Mouse (Mus musculus): Measurements from ENCODE around the gene Ern2.
A peak's percentile ranks its signal among the peaks of the same experiment; 100 is the strongest.

Ern2 gene

GRCm38 (mm10) chr7:122186043-122186442, at the start of gene Ern2:
Gene Ern2 (minus strand): TSS chr7:122186207.
- no peak for DNase-seq

- DNase-seq: no peak
Observed at GRCm38 (mm10) chr7:122230866-122231265, 44.9 kb upstream of the Ern2 start.

GRCm38 (mm10) chr7:122229916-122230315, 43.9 kb upstream of the Ern2 start:
- no peak for DNase-seq

- no peak for DNase-seq
Observed at GRCm38 (mm10) chr7:122229306-122229705, 43.3 kb upstream of the Ern2 start.

GRCm38 (mm10) chr7:122226744-122227143, 40.7 kb upstream of the Ern2 start:
- no peak for DNase-seq

GRCm38 (mm10) chr7:122226020-122226742, 40.2 kb upstream of the Ern2 start:
- DNase-seq: no peak

- DNase-seq: no peak
Observed at GRCm38 (mm10) chr7:122219315-122219801, 33.4 kb upstream of the Ern2 start, which contains the start of gene Chp2. Gene Chp2 (plus strand): TSS chr7:122219496.

GRCm38 (mm10) chr7:122208276-122209021, 22.4 kb upstream of the Ern2 start:
- no peak for DNase-seq

- no peak for DNase-seq
Observed at GRCm38 (mm10) chr7:122206121-122206520, 20.1 kb upstream of the Ern2 start.

GRCm38 (mm10) chr7:122203936-122204335, 17.9 kb upstream of the Ern2 start:
- DNase-seq: no peak

GRCm38 (mm10) chr7:122199296-122199695, 13.3 kb upstream of the Ern2 start:
- no peak for DNase-seq

GRCm38 (mm10) chr7:122197306-122197705, 11.3 kb upstream of the Ern2 start:
- peak; percentile 43 for DNase-seq

- no peak for DNase-seq
Observed at GRCm38 (mm10) chr7:122196771-122197170, 10.8 kb upstream of the Ern2 start.

GRCm38 (mm10) chr7:122193919-122194318, 7.9 kb upstream of the Ern2 start:
- DNase-seq: no peak

GRCm38 (mm10) chr7:122191097-122191496, 5.1 kb upstream of the Ern2 start:
- DNase-seq: no peak

GRCm38 (mm10) chr7:122189484-122189883, 3.5 kb upstream of the Ern2 start:
- DNase-seq: peak; percentile 62

GRCm38 (mm10) chr7:122184569-122184968, 1.4 kb downstream of the Ern2 start:
- DNase-seq: no peak

GRCm38 (mm10) chr7:122180720-122181119, 5.3 kb downstream of the Ern2 start:
- DNase-seq: no peak

- DNase-seq: no peak
Observed at GRCm38 (mm10) chr7:122171613-122172012, 14.4 kb downstream of the Ern2 start.

GRCm38 (mm10) chr7:122170705-122171104, 15.3 kb downstream of the Ern2 start:
- DNase-seq: no peak

GRCm38 (mm10) chr7:122167203-122167602, 18.8 kb downstream of the Ern2 start:
- DNase-seq: no peak

- DNase-seq: no peak
Observed at GRCm38 (mm10) chr7:122163766-122164165, 22.2 kb downstream of the Ern2 start.

- DNase-seq: no peak
Observed at GRCm38 (mm10) chr7:122160037-122160436, 26.0 kb downstream of the Ern2 start.
